Mouse (Mus musculus): Measurements from ENCODE around the gene Gm11111.

DNA sequence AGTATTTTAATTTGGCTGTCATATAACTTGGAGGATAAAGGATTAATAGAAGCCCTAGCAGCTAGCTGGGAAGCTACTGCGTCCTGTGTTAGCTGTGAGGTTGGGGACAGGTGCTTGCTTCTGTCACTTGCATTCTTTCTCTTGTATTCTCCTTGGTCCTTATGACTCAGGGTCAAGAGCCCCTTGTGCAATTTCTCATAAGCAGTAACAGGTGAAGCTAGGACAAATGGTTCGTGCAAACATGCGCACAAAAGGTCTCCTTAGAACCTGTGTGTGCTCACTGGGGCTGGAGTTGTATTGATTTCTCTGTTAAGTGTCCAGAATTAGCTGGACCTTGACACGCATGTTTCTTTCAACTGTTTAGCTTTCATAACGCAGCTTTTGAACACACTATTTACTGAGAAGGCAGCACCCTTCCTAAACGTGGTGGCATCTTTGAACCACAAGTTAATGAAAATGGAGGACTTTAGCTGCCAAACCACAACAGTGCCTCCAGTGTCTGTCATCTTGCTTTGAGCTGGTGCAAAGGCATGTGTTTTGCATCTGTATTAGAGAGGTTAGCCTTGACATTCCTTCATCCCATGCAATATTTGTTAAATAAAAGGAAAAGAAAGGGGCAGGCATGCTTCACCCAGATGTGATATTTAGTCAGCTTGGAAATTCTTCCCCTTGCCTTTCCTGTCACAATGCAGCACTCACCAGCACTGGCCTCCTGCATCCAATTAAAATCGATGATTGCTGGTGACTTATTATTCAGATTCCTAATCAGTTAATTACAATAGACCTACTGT is 511 bp downstream of the Gm11111 start:
- no peak for TF ChIP-seq CTCF (conservative IDR thresholded peaks at IDR 0.05 in 1 of 2, IDR thresholded peaks at IDR 0.05 in 1 of 2; ENCODE audit: low read depth in 2 of 2, low read length in 2 of 2)
- no peak for TF ChIP-seq POLR2A (IDR thresholded peaks at IDR 0.05; ENCODE audit: low read depth, low read length)
- TF ChIP-seq IRF4 (IDR thresholded peaks at IDR 0.05; ENCODE audit: low read depth, low read length) = no peak
- TF ChIP-seq MAFK (IDR thresholded peaks at IDR 0.05; ENCODE audit: insufficient replicate concordance, low read length) = no peak
- TF ChIP-seq RCOR1 (conservative IDR thresholded peaks at IDR 0.05; ENCODE audit: low read depth, low read length) = no peak
- TF ChIP-seq TBP (conservative IDR thresholded peaks at IDR 0.05; ENCODE audit: low read depth, low read length) = no peak
- no peak for TF ChIP-seq E2F4 (IDR thresholded peaks at IDR 0.05; ENCODE audit: insufficient replicate concordance, low read depth, low read length)
- TF ChIP-seq SMC3 (IDR thresholded peaks at IDR 0.05; ENCODE audit: low read depth, low read length) = no peak
- TF ChIP-seq MAZ (IDR thresholded peaks at IDR 0.05; ENCODE audit: low read depth, low read length) = no peak
- TF ChIP-seq ETS1 (conservative IDR thresholded peaks at IDR 0.05; ENCODE audit: low read depth, low read length) = no peak
- no peak for TF ChIP-seq JUN (IDR thresholded peaks at IDR 0.05; ENCODE audit: insufficient read depth, low read depth, low read length)
- no peak for TF ChIP-seq SIN3A (IDR thresholded peaks at IDR 0.05; ENCODE audit: low read length)
- no peak for TF ChIP-seq MYC (IDR thresholded peaks at IDR 0.05; ENCODE audit: low read depth, low read length)
